Mouse (Mus musculus): ENCODE measurements around the gene Mypn. TPM values are rescaled to one million over a fixed set of nuclear protein-coding genes. Genes with fewer than 3 reads are reported as not detected.

Mypn gene
- polyA plus RNA-seq, 1 experiment from 2014 or later = 8.7 TPM

DNA sequence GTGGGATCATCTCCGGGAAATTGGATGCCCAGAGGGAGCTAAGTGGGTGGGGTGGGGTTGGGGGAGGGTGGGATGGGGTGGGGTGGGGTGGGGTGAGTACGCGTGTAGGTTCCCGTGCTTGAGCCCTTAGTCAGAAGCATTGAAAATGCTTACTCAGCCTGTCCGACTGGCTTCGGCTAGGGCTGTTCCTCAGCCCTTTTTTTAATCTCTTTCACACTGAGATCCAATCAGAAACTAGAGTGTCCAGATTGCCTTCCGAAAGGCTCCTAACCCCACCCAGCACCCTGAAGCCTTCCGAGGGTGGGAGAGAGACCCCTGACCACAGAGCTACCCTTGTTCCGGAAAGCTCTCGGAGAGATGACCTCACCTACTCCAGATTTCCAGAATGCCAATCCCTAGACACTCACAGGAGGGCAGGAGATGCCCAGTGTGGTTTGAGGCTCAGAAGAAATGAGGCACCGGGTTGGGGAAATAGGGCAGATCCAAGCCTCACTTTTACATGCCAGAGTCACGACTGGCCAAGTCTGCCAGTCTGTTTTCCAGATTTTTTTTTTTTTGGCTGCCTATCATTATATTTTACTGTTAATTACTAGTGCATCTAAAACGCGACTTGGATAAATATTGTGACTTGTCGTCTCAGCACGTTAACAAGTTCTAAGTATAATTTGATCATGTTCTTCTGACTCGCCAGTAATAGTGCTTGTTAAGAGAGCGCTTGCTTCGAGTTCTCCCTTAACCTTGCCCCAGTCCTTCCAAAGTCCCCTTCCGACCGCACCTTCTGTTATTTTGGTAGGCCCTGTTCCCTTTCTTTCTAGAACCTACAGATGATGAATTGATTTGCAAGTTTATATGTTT, 26.2 kb downstream of the Mypn start:
- Histone ChIP-seq H3K36me3 (ENCODE audit: control insufficient read depth, insufficient read depth, low read length) (no peaks in the 10 kb centered on the region), H3K27me3 (ENCODE audit: control insufficient read depth, insufficient read depth, low read length) (no peaks in the 10 kb centered on the region), H3K9me3 (ENCODE audit: control insufficient read depth, low read length) (no peaks in the 10 kb centered on the region), H3K27ac (replicated peaks in 1 of 2; ENCODE audit: control insufficient read depth in 1 of 2, insufficient read depth in 1 of 2, low read depth in 2 of 2, low read length in 2 of 2) (no peak overlapping the region), H3K9ac (ENCODE audit: low read length) (no peak overlapping the region), H3K4me3 (ENCODE audit: control insufficient read depth in 1 of 2, insufficient read depth in 1 of 2, low read depth in 1 of 2, low read length in 2 of 2) (no peak overlapping the region), H3K4me1 (ENCODE audit: control insufficient read depth in 2 of 2, insufficient read depth in 2 of 2, low read length in 2 of 2) (peaks cover 2% of the 10 kb centered on the region in 2 experiments; a peak in 1 of 4 replicates), H3K4me2 (ENCODE audit: low read length) (no peak overlapping the region)
- WGBS = 79% methylated on average over 21 of the region's 21 CpGs
- ATAC-seq (ENCODE audit: insufficient number of reproducible peaks, insufficient read depth, low FRiP score, low read depth) = no peak

DNA sequence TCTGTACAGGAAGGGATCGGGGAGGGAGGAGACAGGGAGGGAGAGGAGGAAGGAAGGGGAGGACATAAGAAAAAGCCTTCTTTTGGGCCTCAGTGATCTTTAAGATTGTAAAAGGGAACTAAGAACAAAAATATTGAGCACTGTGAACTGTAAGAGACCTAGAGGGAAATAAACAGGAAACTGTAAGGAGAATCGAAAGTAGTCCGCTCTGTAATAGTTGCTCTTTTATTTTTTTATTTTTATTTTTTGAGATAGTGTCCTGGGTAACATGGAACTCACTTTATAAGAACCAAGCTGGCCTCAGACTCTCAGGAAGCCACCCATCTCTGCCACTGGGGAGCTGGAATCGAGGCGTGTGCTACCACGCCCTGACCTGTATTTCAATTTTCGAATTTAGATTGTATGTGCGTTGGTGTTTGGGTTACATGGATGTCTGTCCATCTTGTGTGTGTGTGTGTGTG, 27.3 kb downstream of the Mypn start:
- H3K36me3 ChIP-seq (ENCODE audit: control insufficient read depth, insufficient read depth, low read length) = no peaks in the 10 kb centered on the region
- WGBS = 85% methylated on average over 8 of the region's 8 CpGs
- no peaks in the 10 kb centered on the region for H3K27me3 ChIP-seq (ENCODE audit: control insufficient read depth, insufficient read depth, low read length)
- H3K4me2 ChIP-seq (ENCODE audit: low read length) = no peak overlapping the region
- H3K9me3 ChIP-seq (ENCODE audit: control insufficient read depth, low read length) = no peaks in the 10 kb centered on the region
- no peak overlapping the region for H3K4me3 ChIP-seq (ENCODE audit: control insufficient read depth in 1 of 2, insufficient read depth in 1 of 2, low read depth in 1 of 2, low read length in 2 of 2)
- ATAC-seq (ENCODE audit: insufficient number of reproducible peaks, insufficient read depth, low FRiP score, low read depth) = no peak
- H3K27ac ChIP-seq (replicated peaks in 1 of 2; ENCODE audit: control insufficient read depth in 1 of 2, insufficient read depth in 1 of 2, low read depth in 2 of 2, low read length in 2 of 2) = no peak overlapping the region
- H3K4me1 ChIP-seq (ENCODE audit: control insufficient read depth in 2 of 2, insufficient read depth in 2 of 2, low read length in 2 of 2) = peaks cover 2% of the 10 kb centered on the region in 2 experiments; a peak in 1 of 4 replicates
- H3K9ac ChIP-seq (ENCODE audit: low read length) = no peak overlapping the region

GRCm38 (mm10) chr10:63172089-63172488, 31.7 kb downstream of the Mypn start:
- Histone ChIP-seq H3K27ac (replicated peaks in 1 of 2; ENCODE audit: control insufficient read depth in 1 of 2, insufficient read depth in 1 of 2, low read depth in 2 of 2, low read length in 2 of 2) (no peak overlapping the region), H3K4me1 (ENCODE audit: control insufficient read depth in 2 of 2, insufficient read depth in 2 of 2, low read length in 2 of 2) (no peaks in the 10 kb centered on the region), H3K36me3 (ENCODE audit: control insufficient read depth, insufficient read depth, low read length) (0 out of 2 replicates have a peak, but pooled peaks cover 3% of the 10 kb centered on the region), H3K4me2 (ENCODE audit: low read length) (no peak overlapping the region), H3K4me3 (ENCODE audit: control insufficient read depth in 1 of 2, insufficient read depth in 1 of 2, low read depth in 1 of 2, low read length in 2 of 2) (no peak overlapping the region), H3K9ac (ENCODE audit: low read length) (no peak overlapping the region), H3K27me3 (ENCODE audit: control insufficient read depth, insufficient read depth, low read length) (no peaks in the 10 kb centered on the region), H3K9me3 (ENCODE audit: control insufficient read depth, low read length) (no peaks in the 10 kb centered on the region)
- WGBS = 85% methylated on average over 3 of the region's 3 CpGs
- no peak for ATAC-seq (ENCODE audit: insufficient number of reproducible peaks, insufficient read depth, low FRiP score, low read depth)

DNA sequence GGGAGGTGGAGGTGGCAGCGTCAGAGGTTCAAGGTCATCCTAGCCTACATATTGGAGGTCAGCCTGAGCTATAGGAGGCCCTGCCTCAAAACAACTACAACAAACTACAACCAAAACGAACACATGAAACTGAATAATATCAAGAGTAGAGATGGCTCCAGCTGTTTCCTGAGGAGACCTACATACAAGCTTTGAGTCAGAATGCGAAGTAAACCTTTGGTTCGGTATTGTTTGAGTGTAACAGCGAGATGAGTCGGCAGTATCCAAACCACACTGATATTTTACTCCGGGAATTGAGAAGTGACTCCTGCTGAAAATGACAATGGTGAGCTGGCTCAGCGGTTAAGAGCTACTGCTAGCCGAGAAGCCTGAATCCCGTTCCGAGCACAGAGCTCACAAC, 34.2 kb downstream of the Mypn start:
- WGBS = 88% methylated on average over 11 of the region's 11 CpGs
- H3K36me3 ChIP-seq (ENCODE audit: control insufficient read depth, insufficient read depth, low read length) = peaks cover 15% of the 10 kb centered on the region; the same call in 1 of the 2 replicates

GRCm38 (mm10) chr10:63168124-63168523, 35.6 kb downstream of the Mypn start:
- Histone ChIP-seq H3K27me3 (ENCODE audit: control insufficient read depth, insufficient read depth, low read length) (no peaks in the 10 kb centered on the region), H3K4me3 (ENCODE audit: control insufficient read depth in 1 of 2, insufficient read depth in 1 of 2, low read depth in 1 of 2, low read length in 2 of 2) (no peak overlapping the region), H3K9ac (ENCODE audit: low read length) (no peak overlapping the region), H3K36me3 (ENCODE audit: control insufficient read depth, insufficient read depth, low read length) (peaks cover 18% of the 10 kb centered on the region), H3K9me3 (ENCODE audit: control insufficient read depth, low read length) (no peaks in the 10 kb centered on the region), H3K4me1 (ENCODE audit: control insufficient read depth in 2 of 2, insufficient read depth in 2 of 2, low read length in 2 of 2) (no peaks in the 10 kb centered on the region), H3K27ac (replicated peaks in 1 of 2; ENCODE audit: control insufficient read depth in 1 of 2, insufficient read depth in 1 of 2, low read depth in 2 of 2, low read length in 2 of 2) (no peak overlapping the region), H3K4me2 (ENCODE audit: low read length) (no peak overlapping the region)
- ATAC-seq (ENCODE audit: insufficient number of reproducible peaks, insufficient read depth, low FRiP score, low read depth) = no peak
- WGBS = 85% methylated on average over 12 of the region's 12 CpGs

More for the DNA sequence above, 34.2 kb downstream of the Mypn start:
- no peak overlapping the region for H3K4me3 ChIP-seq (ENCODE audit: control insufficient read depth in 1 of 2, insufficient read depth in 1 of 2, low read depth in 1 of 2, low read length in 2 of 2)
- no peak overlapping the region for H3K9ac ChIP-seq (ENCODE audit: low read length)
- H3K27me3 ChIP-seq (ENCODE audit: control insufficient read depth, insufficient read depth, low read length) = no peaks in the 10 kb centered on the region
- ATAC-seq (ENCODE audit: insufficient number of reproducible peaks, insufficient read depth, low FRiP score, low read depth) = no peak
- H3K9me3 ChIP-seq (ENCODE audit: control insufficient read depth, low read length) = no peaks in the 10 kb centered on the region
- no peaks in the 10 kb centered on the region for H3K4me1 ChIP-seq (ENCODE audit: control insufficient read depth in 2 of 2, insufficient read depth in 2 of 2, low read length in 2 of 2)
- H3K27ac ChIP-seq (replicated peaks in 1 of 2; ENCODE audit: control insufficient read depth in 1 of 2, insufficient read depth in 1 of 2, low read depth in 2 of 2, low read length in 2 of 2) = no peak overlapping the region
- H3K4me2 ChIP-seq (ENCODE audit: low read length) = no peak overlapping the region

DNA sequence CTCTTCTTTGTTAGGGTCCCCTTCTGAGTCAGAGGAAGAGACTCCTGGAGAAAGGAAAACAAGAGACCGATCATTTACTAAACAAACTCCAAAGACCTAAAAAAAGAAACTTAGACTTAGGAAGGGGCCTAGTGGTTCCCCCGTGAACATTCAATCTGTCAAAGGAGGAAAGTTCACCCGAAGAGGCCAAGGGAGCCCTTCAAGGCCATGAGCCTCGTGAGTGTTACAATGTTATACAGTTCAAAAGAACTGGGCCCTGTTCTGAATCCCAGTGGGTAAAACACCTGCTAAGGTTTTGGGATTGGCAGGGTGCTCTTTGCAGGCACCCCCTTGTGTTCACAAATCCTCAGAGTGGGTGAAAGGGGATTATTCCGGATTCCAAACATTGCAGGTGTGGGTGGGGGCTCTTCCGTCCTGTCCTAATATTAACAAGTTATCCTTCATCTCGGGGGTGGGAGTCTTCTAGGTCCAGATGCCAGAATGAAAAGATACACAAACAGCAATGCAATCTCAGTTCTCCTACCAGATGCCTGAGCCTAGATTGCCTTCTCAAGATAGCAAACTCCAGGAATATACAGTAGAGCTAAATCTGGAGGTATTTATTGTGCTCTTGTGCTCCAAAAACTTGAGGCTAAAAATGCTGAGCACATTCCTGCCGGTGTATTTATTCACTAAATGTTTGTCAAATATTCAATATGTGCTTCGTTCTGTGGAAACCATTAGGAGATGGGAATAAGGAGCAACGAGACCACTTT, 36.3 kb downstream of the Mypn start:
- Histone ChIP-seq H3K9ac (ENCODE audit: low read length) (no peak overlapping the region), H3K27ac (replicated peaks in 1 of 2; ENCODE audit: control insufficient read depth in 1 of 2, insufficient read depth in 1 of 2, low read depth in 2 of 2, low read length in 2 of 2) (no peak overlapping the region), H3K27me3 (ENCODE audit: control insufficient read depth, insufficient read depth, low read length) (no peaks in the 10 kb centered on the region), H3K4me3 (ENCODE audit: control insufficient read depth in 1 of 2, insufficient read depth in 1 of 2, low read depth in 1 of 2, low read length in 2 of 2) (no peak overlapping the region), H3K36me3 (ENCODE audit: control insufficient read depth, insufficient read depth, low read length) (peaks cover 19% of the 10 kb centered on the region), H3K4me2 (ENCODE audit: low read length) (no peak overlapping the region), H3K4me1 (ENCODE audit: control insufficient read depth in 2 of 2, insufficient read depth in 2 of 2, low read length in 2 of 2) (no peaks in the 10 kb centered on the region), H3K9me3 (ENCODE audit: control insufficient read depth, low read length) (no peaks in the 10 kb centered on the region)
- 81% methylated on average over 10 of the region's 10 CpGs for WGBS
- no peak for ATAC-seq (ENCODE audit: insufficient number of reproducible peaks, insufficient read depth, low FRiP score, low read depth)

DNA sequence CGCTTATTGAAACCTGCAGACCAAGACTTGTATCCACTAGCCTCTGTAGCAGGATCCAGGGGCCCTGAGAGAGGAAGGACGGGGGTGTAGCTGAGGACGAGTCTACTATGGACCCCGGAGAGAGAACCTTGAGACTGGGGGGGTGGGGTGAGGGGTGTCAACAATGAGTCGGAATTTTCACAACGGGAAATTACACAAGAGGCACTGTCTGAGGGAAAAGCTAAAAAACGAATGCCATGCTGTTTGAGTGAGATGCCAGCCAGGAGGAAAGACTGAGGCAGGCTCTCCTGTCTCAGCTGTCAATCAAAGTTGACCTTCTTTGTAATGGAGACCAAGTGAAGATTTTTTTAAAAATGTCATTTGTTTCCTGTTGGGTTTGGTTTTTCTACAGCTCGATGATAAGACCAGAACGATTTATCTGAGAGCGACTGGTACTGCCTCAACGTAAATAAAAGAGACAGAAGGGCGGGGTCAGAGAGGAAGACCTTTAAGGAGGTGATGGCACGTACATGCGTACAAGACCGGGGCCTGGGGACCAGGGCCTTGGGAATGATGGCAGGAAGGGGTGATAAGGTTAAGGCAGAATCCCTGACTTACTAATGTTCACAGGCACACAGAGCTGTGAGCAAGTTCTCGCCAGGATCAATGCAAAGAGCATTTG, 37.9 kb downstream of the Mypn start:
- no peak overlapping the region for H3K4me3 ChIP-seq (ENCODE audit: control insufficient read depth in 1 of 2, insufficient read depth in 1 of 2, low read depth in 1 of 2, low read length in 2 of 2)
- H3K27ac ChIP-seq (replicated peaks in 1 of 2; ENCODE audit: control insufficient read depth in 1 of 2, insufficient read depth in 1 of 2, low read depth in 2 of 2, low read length in 2 of 2) = no peak overlapping the region
- 72% methylated on average over 16 of the region's 16 CpGs for WGBS
- no peaks in the 10 kb centered on the region for H3K27me3 ChIP-seq (ENCODE audit: control insufficient read depth, insufficient read depth, low read length)
- peaks cover 19% of the 10 kb centered on the region for H3K36me3 ChIP-seq (ENCODE audit: control insufficient read depth, insufficient read depth, low read length)
- no peaks in the 10 kb centered on the region for H3K9me3 ChIP-seq (ENCODE audit: control insufficient read depth, low read length)
- ATAC-seq (ENCODE audit: insufficient number of reproducible peaks, insufficient read depth, low FRiP score, low read depth) = no peak
- no peak overlapping the region for H3K9ac ChIP-seq (ENCODE audit: low read length)
- H3K4me1 ChIP-seq (ENCODE audit: control insufficient read depth in 2 of 2, insufficient read depth in 2 of 2, low read length in 2 of 2) = peaks cover 5% of the 10 kb centered on the region in 2 experiments
- no peak overlapping the region for H3K4me2 ChIP-seq (ENCODE audit: low read length)
